Mouse (Mus musculus) midbrain, embryonic 12.5 days (tissue): ENCODE data around the gene Rnf212b. TPM values are rescaled to one million over a fixed set of nuclear protein-coding genes. Genes with fewer than 3 reads are reported as not detected.

Source experiments
- ATAC-seq: fragments of 200-750 bp; cut with Nextera tagmentation; 2 replicates; pipeline ENCODE4 v1.8.0; 2017; ENCODE audit warnings: low read depth, moderate TSS enrichment, moderate library complexity; ENCODE audit not compliant: low FRiP score
- H3K27ac ChIP-seq: fragments of 300-500 bp; sonication (generic); replicated peaks from 2 replicates; pipeline ENCODE4 v1.5.1; 2016; ENCODE audit warnings: mild to moderate bottlenecking
- H3K27me3 ChIP-seq: fragments of 300-500 bp; sonication (generic); 2 replicates; pipeline ENCODE4 v1.6.1; 2016; ENCODE audit warnings: mild to moderate bottlenecking
- H3K36me3 ChIP-seq: fragments of 300-500 bp; sonication (generic); 2 replicates; pipeline ENCODE4 v1.6.1; 2016
- H3K4me1 ChIP-seq: fragments of 300-500 bp; sonication (generic); 2 replicates; pipeline ENCODE4 v1.6.1; 2016
- H3K4me2 ChIP-seq: fragments of 300-500 bp; sonication (generic); replicated peaks from 2 replicates; pipeline ENCODE4 v1.6.1; 2016; ENCODE audit warnings: mild to moderate bottlenecking, moderate library complexity
- H3K4me3 ChIP-seq: fragments of 300-500 bp; sonication (generic); 2 replicates; pipeline ENCODE4 v1.5.1; 2016; ENCODE audit warnings: mild to moderate bottlenecking
- H3K9ac ChIP-seq: fragments of 300-500 bp; sonication (generic); replicated peaks from 2 replicates; pipeline ENCODE4 v1.6.1; 2016; ENCODE audit warnings: mild to moderate bottlenecking, moderate library complexity
- H3K9me3 ChIP-seq: fragments of 300-500 bp; sonication (generic); 2 replicates; pipeline ENCODE4 v1.6.1; 2016; ENCODE audit warnings: mild to moderate bottlenecking
- WGBS: fragments of 180-500 bp; shearing (Covaris S2); methylation state at CpG from one replicate; pipeline ENCODE4 v1.1.7; 2016; 5-methylcytosine and 5-hydroxymethylcytosine counted together
- polyA plus RNA-seq: library from polyadenylated mRNA; unstranded; fragments of >200 nt; fragmentation: Nextera tagmentation; extraction: Ambion mirVana; gene quantifications from 2 replicates; pipeline ENCODE4 v1.2.1, GENCODE M21; 2016

Gene Rnf212b
- polyA plus RNA-seq, 1 experiment from 2014 or later: not detected

DNA sequence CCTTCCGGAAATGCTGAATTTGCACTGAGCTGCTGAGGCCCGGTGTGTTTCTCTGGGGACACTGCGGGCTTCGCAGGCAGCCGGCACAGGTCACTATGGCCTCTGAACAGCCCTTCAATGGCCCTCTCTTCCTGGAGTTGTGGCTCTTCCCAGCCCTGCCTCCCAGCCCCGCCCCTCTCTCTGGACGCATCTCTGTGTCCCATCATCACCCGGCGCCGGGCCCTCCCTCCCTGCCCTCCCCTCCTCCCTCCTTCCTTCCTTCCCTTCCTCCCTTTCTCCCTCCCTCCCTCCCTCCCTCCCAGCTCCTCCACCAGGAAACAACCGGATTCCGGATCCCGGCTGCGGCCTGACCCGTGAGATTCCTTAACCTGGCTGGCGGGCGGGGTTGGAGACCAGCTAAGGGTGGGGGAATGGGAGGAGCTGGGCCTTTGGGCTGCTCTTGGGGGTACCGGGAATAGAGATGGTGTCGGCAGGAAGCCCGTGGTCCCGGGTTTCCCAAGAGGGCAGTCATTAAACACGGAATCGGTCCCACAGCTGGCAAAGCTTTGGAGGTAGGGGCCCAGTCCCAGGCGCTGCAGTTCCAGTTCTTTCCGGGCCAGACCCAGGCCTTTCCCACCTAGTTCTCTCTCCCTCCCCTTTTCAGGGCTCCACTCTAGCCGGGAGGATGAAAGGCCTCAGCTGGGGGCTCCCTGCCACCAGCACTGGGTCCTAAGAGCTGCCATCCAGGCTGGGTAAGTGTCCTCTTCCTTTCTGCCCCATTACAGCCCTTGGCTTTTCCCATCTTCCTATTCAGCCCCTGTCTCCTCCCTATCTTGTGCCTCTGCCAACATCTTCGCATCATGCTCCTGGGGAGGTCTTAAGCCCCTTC is 69.4 kb downstream of the Rnf212b start, which contains the start of the genes Bcl2l2 and Gm20521:
Gene Bcl2l2 (plus strand): TSS at position 224 of the 868 bp plus-strand sequence.
Gene Gm20521 (plus strand): TSS at position 288 of the 868 bp plus-strand sequence.
- Histone ChIP-seq H3K36me3 (peaks cover 11% of the 10 kb centered on the region; the same call in 1 of the 2 replicates), H3K27ac (peak within 1 kb of the TSS; percentile 90), H3K27me3 (peaks cover 9% of the 10 kb centered on the region), H3K4me1 (peaks cover 24% of the 10 kb centered on the region), H3K4me3 (peak within 1 kb of the TSS; percentile 66), H3K9me3 (no peaks in the 10 kb centered on the region), H3K9ac (peak within 1 kb of the TSS; percentile 80), H3K4me2 (peak within 1 kb of the TSS; percentile 71)
- under 1% methylated on average over 26 of the region's 27 CpGs for WGBS
- ATAC-seq: peak; percentile 91

DNA sequence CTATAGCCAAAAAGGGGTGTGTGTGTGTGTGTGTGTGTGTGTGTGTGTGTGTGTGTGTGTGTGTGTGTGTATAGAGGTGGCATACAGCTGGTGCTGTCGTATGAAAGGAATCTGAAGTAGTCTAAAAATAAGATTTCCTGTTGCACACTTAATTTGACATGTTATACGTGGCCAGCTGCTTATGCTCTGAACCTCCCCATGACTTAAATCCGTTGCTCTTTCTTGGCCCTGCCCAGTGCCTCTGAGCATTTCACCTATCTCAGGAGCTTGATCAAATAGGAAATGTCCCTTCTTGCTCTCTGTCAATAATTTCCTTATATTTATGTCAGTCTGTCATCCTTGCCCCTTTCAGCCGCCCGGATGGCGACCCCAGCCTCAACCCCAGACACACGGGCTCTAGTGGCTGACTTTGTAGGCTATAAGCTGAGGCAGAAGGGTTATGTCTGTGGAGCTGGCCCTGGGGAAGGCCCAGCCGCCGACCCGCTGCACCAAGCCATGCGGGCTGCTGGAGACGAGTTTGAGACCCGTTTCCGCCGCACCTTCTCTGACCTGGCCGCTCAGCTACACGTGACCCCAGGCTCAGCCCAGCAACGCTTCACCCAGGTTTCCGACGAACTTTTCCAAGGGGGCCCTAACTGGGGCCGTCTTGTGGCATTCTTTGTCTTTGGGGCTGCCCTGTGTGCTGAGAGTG is 70.2 kb downstream of the Rnf212b start:
- no peaks in the 10 kb centered on the region for H3K9me3 ChIP-seq

DNA sequence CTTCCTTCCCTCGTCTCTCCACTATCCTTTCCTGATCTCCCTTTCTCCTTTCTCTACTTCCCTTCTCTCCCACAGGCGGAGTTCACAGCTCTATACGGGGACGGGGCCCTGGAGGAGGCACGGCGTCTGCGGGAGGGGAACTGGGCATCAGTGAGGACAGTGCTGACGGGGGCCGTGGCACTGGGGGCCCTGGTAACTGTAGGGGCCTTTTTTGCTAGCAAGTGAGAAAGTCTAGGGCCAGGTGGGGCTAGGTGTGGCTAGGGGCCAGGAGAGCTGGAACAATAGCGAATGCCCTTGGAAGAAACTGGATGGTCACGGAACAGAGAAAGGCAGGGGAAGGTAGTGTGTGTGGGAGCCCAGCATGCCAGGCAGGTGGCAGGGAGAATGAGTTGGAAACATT is 71.4 kb downstream of the Rnf212b start:
- H3K9ac ChIP-seq: no peak overlapping the region
- ATAC-seq: no peak
- 0 out of 2 replicates have a peak, but pooled peaks cover 4% of the 10 kb centered on the region for H3K27me3 ChIP-seq
- no peak overlapping the region for H3K4me3 ChIP-seq
- H3K27ac ChIP-seq: no peak overlapping the region
- H3K9me3 ChIP-seq: no peaks in the 10 kb centered on the region
- 92% methylated on average over 11 of the region's 11 CpGs for WGBS
- H3K36me3 ChIP-seq: peaks cover 11% of the 10 kb centered on the region; the same call in 1 of the 2 replicates
- H3K4me2 ChIP-seq: peak overlapping the region; percentile 71; the same call in 1 of the 2 replicates
- peaks cover 24% of the 10 kb centered on the region for H3K4me1 ChIP-seq

More for the DNA sequence above, 70.2 kb downstream of the Rnf212b start:
- Histone ChIP-seq H3K4me1 (peaks cover 24% of the 10 kb centered on the region), H3K4me3 (peak overlapping the region; percentile 66), H3K4me2 (peak overlapping the region; percentile 71), H3K9ac (peak overlapping the region; percentile 80), H3K27me3 (0 out of 2 replicates have a peak, but pooled peaks cover 4% of the 10 kb centered on the region), H3K36me3 (peaks cover 11% of the 10 kb centered on the region; the same call in 1 of the 2 replicates), H3K27ac (peak overlapping the region; percentile 90)
- WGBS: 40% methylated on average over 21 of the region's 21 CpGs
- ATAC-seq: no peak

DNA sequence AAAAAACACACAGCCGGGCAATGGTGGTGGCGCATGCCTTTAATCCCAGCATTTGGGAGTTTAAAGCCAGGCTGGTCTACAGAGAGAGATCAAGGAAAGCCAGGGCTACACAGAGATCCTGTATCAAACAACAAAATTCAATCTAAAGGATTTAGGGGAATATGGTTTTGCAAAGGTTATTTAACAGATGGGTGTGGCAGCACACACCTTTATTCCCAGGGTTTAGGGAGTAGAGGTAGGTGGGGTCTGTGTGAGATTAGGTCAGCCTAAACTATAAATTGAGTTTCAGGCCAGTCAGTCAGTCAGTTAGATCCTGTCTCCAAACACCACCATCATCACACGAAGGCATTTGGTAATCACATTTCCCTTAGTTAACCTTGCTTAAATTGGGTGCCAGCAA is 78.3 kb downstream of the Rnf212b start, which contains the start of gene Pabpn1:
Gene Pabpn1 (plus strand): TSS at position 301 of the 400 bp plus-strand sequence.
- peaks cover 22% of the 10 kb centered on the region for H3K4me1 ChIP-seq
- 91% methylated on average over 3 of the region's 3 CpGs for WGBS
- peak within 1 kb of the TSS; percentile 51 for H3K4me2 ChIP-seq
- H3K4me3 ChIP-seq: peak within 1 kb of the TSS; percentile 98
- H3K27ac ChIP-seq: peak within 1 kb of the TSS; percentile 79
- H3K9ac ChIP-seq: 0 out of 2 replicates have a peak within 1 kb of the TSS, but pooled peaks have one; percentile 35
- H3K9me3 ChIP-seq: no peaks in the 10 kb centered on the region
- peaks cover 19% of the 10 kb centered on the region for H3K36me3 ChIP-seq
- ATAC-seq: no peak
- no peaks in the 10 kb centered on the region for H3K27me3 ChIP-seq

DNA sequence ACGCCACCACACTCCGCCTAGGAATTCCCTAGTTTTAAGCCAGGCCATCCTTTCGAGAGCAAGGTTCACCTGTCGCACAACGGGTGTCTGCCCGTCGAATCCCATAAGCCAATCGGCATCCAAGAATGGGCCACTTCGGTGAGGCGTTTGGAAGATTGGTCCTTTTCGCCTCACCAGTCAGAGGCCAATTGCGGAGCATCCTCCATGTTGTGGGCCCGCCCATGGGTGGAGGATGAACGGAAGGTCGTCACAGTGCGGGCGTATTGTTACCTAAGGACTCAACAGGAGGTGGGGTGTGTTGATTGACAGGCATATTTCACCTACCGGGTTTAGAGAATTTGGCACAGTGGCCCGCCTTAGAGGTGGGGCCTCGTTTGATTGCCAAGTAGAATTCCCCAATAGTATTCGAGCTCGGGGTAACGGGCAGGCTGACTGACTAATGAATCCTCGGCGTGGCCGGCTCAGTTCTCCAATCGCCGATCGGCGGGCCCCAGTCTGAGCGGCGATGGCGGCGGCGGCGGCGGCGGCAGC is 79.8 kb downstream of the Rnf212b start:
- Histone ChIP-seq H3K4me3 (peak overlapping the region; percentile 98), H3K27me3 (no peaks in the 10 kb centered on the region), H3K36me3 (peaks cover 30% of the 10 kb centered on the region), H3K4me1 (peaks cover 22% of the 10 kb centered on the region), H3K4me2 (peak overlapping the region; percentile 51), H3K9me3 (no peaks in the 10 kb centered on the region), H3K9ac (peak overlapping the region; percentile 100), H3K27ac (peak overlapping the region; percentile 93)
- peak; percentile 99 for ATAC-seq
- under 1% methylated on average over 38 of the region's 38 CpGs for WGBS

DNA sequence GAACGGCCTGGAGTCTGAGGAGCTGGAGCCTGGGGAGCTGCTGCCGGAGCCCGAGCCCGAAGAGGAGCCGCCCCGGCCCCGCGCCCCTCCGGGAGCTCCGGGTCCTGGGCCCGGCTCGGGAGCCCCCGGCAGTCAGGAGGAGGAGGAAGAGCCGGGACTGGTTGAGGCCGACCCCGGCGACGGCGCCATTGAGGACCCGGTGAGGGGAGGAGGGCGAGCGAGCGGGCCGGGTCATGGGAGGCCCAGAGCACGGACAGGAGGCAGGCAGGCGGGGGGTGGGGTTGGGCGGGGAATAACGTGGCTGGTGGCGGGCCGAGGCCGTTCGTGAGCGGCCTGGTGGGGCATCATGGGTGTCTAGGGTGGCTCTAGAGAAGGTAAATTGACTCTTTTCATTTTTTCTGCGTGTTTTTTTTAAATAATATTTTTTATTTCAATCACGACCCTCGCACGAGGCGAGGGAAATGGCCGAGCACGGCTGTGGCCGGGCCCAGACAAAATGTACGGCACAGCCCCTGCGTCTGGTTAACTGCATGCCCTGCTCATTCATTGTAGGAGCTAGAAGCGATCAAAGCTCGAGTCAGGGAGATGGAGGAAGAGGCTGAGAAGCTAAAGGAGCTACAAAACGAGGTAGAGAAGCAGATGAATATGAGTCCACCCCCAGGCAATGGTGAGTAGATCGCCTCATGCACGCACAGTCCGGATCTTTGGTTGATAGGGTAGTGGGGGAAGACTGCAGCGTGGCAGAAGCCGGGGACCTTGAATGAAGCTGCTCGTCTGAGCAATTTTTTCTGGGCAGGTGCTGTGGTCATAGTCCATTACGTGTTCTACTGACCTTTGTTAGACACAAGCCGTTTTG is 80.6 kb downstream of the Rnf212b start:
- Histone ChIP-seq H3K27me3 (no peaks in the 10 kb centered on the region), H3K9ac (peak overlapping the region; percentile 100), H3K36me3 (peaks cover 30% of the 10 kb centered on the region), H3K9me3 (no peaks in the 10 kb centered on the region), H3K4me2 (peak overlapping the region; percentile 74), H3K4me3 (peak overlapping the region; percentile 98), H3K4me1 (peaks cover 22% of the 10 kb centered on the region), H3K27ac (peak overlapping the region; percentile 93)
- under 1% methylated on average over 50 of the region's 54 CpGs for WGBS
- peak; percentile 59 for ATAC-seq

DNA sequence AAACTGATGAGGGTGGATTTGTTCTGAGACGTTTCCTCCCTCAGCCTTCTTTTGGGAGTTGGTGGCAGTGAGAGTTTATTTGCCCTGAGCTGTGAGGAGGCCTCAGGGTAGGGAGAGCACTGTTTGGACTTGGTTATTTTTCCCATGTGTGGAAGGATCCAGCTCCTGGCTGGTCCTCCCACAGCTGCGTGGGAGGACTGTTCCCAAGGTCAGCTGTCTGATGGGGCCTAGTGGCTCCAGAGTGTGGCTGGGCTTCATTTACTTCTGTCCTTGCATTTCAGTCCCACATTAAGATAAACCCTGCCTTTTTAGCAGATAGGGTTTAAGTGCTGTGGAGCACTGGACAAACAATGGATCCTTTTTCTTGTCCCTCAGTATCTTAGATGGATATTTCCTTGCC is 83.5 kb downstream of the Rnf212b start:
- H3K4me3 ChIP-seq: no peak overlapping the region
- no peak for ATAC-seq
- peaks cover 30% of the 10 kb centered on the region for H3K36me3 ChIP-seq
- no peaks in the 10 kb centered on the region for H3K9me3 ChIP-seq
- 69% methylated on average over 2 of the region's 2 CpGs for WGBS
- H3K4me1 ChIP-seq: peaks cover 22% of the 10 kb centered on the region
- 0 out of 2 replicates have a peak overlapping the region, but pooled peaks have one; percentile 1 for H3K27ac ChIP-seq
- no peak overlapping the region for H3K4me2 ChIP-seq
- H3K9ac ChIP-seq: peak overlapping the region; percentile 8; the same call in 1 of the 2 replicates
- H3K27me3 ChIP-seq: no peaks in the 10 kb centered on the region

DNA sequence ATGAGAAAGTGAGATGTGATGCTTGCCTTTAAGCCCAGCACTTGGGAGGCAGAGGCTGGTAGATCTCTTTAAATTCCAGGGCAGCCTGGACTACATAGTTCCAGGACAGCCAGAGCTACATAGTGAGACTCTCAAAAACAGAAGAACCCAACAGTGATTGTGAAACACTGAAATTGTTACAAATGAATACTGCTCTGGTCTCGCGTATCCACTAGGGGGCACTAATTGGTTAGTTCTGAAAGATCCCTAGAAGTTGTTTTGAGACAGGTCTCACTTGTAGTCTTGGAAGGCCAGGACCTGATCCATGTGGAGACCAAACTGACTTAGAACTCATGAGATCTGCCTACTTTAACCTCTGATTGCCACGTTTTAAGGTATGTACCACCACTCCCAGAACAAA is 86.4 kb downstream of the Rnf212b start:
- 0% methylated on average over 3 of the region's 3 CpGs for WGBS
- Histone ChIP-seq H3K4me1 (peaks cover 16% of the 10 kb centered on the region), H3K9me3 (no peaks in the 10 kb centered on the region)

DNA sequence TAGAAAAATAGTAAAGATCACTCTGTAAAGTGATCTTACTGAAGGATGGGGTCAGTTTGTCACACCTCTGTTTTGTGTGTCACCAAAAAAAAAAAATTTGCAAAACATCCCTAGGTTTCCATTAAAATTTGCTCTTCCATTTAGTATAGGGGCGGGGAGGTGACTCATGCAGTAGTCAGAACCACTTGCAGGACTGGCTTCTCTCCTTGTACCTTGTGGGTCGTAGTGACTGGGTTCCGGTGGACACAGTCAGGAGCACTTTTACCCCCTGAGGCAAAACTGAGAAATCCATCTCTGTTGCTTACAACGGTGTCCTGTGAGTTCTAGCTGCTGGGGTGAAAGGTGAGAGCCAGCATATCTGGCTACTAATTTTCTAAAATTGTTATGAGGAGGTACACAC is 89.7 kb downstream of the Rnf212b start:
- H3K4me2 ChIP-seq: no peak overlapping the region
- no peak overlapping the region for H3K9ac ChIP-seq
- H3K4me3 ChIP-seq: no peak overlapping the region
- ATAC-seq: no peak
- no peaks in the 10 kb centered on the region for H3K9me3 ChIP-seq
- WGBS: 93% methylated on average over 4 of the region's 4 CpGs
- H3K36me3 ChIP-seq: peaks cover 33% of the 10 kb centered on the region
- no peaks in the 10 kb centered on the region for H3K27me3 ChIP-seq
- H3K4me1 ChIP-seq: no peaks in the 10 kb centered on the region
- H3K27ac ChIP-seq: no peak overlapping the region

More for the DNA sequence above, 86.4 kb downstream of the Rnf212b start:
- Histone ChIP-seq H3K9ac (no peak overlapping the region), H3K4me3 (no peak overlapping the region), H3K27ac (peak overlapping the region; percentile 58; the same call in 1 of the 2 replicates), H3K4me2 (no peak overlapping the region), H3K36me3 (peaks cover 35% of the 10 kb centered on the region), H3K27me3 (no peaks in the 10 kb centered on the region)
- peak; percentile 36; the same call in 1 of the 2 replicates for ATAC-seq
